Mouse (Mus musculus) cerebellum, adult 9-10 months (tissue): Measurements from ENCODE around the gene Opcml.

Source experiments
- DNase-seq: peaks from one replicate; pipeline ENCODE4 v3.0.0; 2022

The Opcml gene

GRCm38 (mm10) chr9:27871624-27872023, 81.0 kb downstream of the Opcml start:
- DNase-seq = no peak

- DNase-seq = no peak
Measured at GRCm38 (mm10) chr9:27889636-27890035, 99.1 kb downstream of the Opcml start.

GRCm38 (mm10) chr9:27917250-27917649, 126.7 kb downstream of the Opcml start:
- DNase-seq = peak; percentile 30

- DNase-seq = no peak
Measured at GRCm38 (mm10) chr9:27923495-27923894, 132.9 kb downstream of the Opcml start.

- no peak for DNase-seq
Measured at GRCm38 (mm10) chr9:27923945-27924825, 133.6 kb downstream of the Opcml start.

- DNase-seq = no peak
Measured at GRCm38 (mm10) chr9:27925650-27926049, 135.1 kb downstream of the Opcml start.

- DNase-seq = no peak
Measured at GRCm38 (mm10) chr9:27937253-27937652, 146.7 kb downstream of the Opcml start.

- no peak for DNase-seq
Measured at GRCm38 (mm10) chr9:27937660-27938059, 147.1 kb downstream of the Opcml start.

GRCm38 (mm10) chr9:27945323-27946010, 154.9 kb downstream of the Opcml start:
- no peak for DNase-seq

GRCm38 (mm10) chr9:27951110-27951509, 160.5 kb downstream of the Opcml start:
- no peak for DNase-seq

GRCm38 (mm10) chr9:27961682-27962081, 171.1 kb downstream of the Opcml start:
- DNase-seq = no peak

GRCm38 (mm10) chr9:27963385-27963784, 172.8 kb downstream of the Opcml start:
- DNase-seq = no peak

GRCm38 (mm10) chr9:27964902-27965550, 174.5 kb downstream of the Opcml start:
- no peak for DNase-seq

GRCm38 (mm10) chr9:27968266-27968665, 177.7 kb downstream of the Opcml start:
- no peak for DNase-seq

GRCm38 (mm10) chr9:27972293-27972692, 181.7 kb downstream of the Opcml start:
- DNase-seq = no peak

GRCm38 (mm10) chr9:27982576-27982975, 192.0 kb downstream of the Opcml start:
- DNase-seq = no peak

- DNase-seq = no peak
Measured at GRCm38 (mm10) chr9:27986604-27987588, 196.3 kb downstream of the Opcml start.

GRCm38 (mm10) chr9:27991611-27992010, 201.0 kb downstream of the Opcml start:
- no peak for DNase-seq

- no peak for DNase-seq
Measured at GRCm38 (mm10) chr9:27996536-27996935, 206.0 kb downstream of the Opcml start.

GRCm38 (mm10) chr9:27998767-27999166, 208.2 kb downstream of the Opcml start:
- no peak for DNase-seq

GRCm38 (mm10) chr9:28003131-28003530, 212.6 kb downstream of the Opcml start:
- no peak for DNase-seq

GRCm38 (mm10) chr9:28011483-28011882, 220.9 kb downstream of the Opcml start:
- no peak for DNase-seq
